Mouse (Mus musculus): ENCODE data around the gene Rnase1. TPM values are rescaled to one million over a fixed set of nuclear protein-coding genes. Genes with fewer than 3 reads are reported as not detected.
"Not testable (repeated sequence)": the region's sequence is repeated elsewhere in the genome, so short reads cannot be mapped to it uniquely, and the experiment has no call there.

Rnase1 gene
- polyA plus RNA-seq, 1 experiment from 2014 or later: 0.47 TPM

GRCm38 (mm10) chr14:51101284-51101683 is 45.3 kb downstream of the Rnase1 start:
- Histone ChIP-seq H3K36me3 (ENCODE audit: control insufficient read depth, insufficient read depth, low read length) (peaks cover 2% of the 10 kb centered on the region; the same call in 1 of the 2 replicates), H3K9ac (ENCODE audit: low read length) (no peak overlapping the region), H3K4me2 (ENCODE audit: low read length) (no peak overlapping the region), H3K4me3 (ENCODE audit: control insufficient read depth in 1 of 2, insufficient read depth in 1 of 2, low read depth in 1 of 2, low read length in 2 of 2) (no peak overlapping the region), H3K4me1 (ENCODE audit: control insufficient read depth in 2 of 2, insufficient read depth in 2 of 2, low read length in 2 of 2) (no peaks in the 10 kb centered on the region), H3K9me3 (ENCODE audit: control insufficient read depth, low read length) (no peaks in the 10 kb centered on the region), H3K27ac (replicated peaks in 1 of 2; ENCODE audit: control insufficient read depth in 1 of 2, insufficient read depth in 1 of 2, low read depth in 2 of 2, low read length in 2 of 2) (no peak overlapping the region), H3K27me3 (ENCODE audit: control insufficient read depth, insufficient read depth, low read length) (no peaks in the 10 kb centered on the region)
- WGBS: 60% methylated on average over 9 of the region's 9 CpGs
- ATAC-seq (ENCODE audit: insufficient number of reproducible peaks, insufficient read depth, low FRiP score, low read depth): no peak

DNA sequence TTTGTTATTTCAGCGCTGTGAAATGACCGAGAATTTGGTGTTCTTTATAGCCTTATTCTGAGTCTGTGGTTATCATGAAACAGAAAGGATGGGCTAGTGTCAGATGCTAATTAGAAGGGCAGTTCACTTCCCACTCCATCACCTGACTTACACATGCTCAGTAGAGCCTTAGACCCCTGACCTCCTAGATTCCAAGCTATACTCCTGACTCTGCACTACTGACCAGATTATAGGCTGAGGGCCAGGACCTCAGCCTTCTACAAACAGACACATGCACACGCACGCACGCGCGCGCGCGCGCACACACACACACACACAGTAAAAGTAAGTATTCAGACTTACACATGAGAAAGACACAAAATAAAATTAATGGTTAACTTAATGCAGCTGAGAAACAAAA is 47.7 kb downstream of the Rnase1 start:
- Histone ChIP-seq H3K9ac (ENCODE audit: low read length) (no peak overlapping the region), H3K27ac (replicated peaks in 1 of 2; ENCODE audit: control insufficient read depth in 1 of 2, insufficient read depth in 1 of 2, low read depth in 2 of 2, low read length in 2 of 2) (no peak overlapping the region), H3K4me2 (ENCODE audit: low read length) (no peak overlapping the region), H3K4me3 (ENCODE audit: control insufficient read depth in 1 of 2, insufficient read depth in 1 of 2, low read depth in 1 of 2, low read length in 2 of 2) (no peak overlapping the region), H3K36me3 (ENCODE audit: control insufficient read depth, insufficient read depth, low read length) (no peaks in the 10 kb centered on the region), H3K27me3 (ENCODE audit: control insufficient read depth, insufficient read depth, low read length) (no peaks in the 10 kb centered on the region), H3K9me3 (ENCODE audit: control insufficient read depth, low read length) (no peaks in the 10 kb centered on the region), H3K4me1 (ENCODE audit: control insufficient read depth in 2 of 2, insufficient read depth in 2 of 2, low read length in 2 of 2) (no peaks in the 10 kb centered on the region)
- ATAC-seq (ENCODE audit: insufficient number of reproducible peaks, insufficient read depth, low FRiP score, low read depth): no peak
- 91% methylated on average over 11 of the region's 11 CpGs for WGBS

DNA sequence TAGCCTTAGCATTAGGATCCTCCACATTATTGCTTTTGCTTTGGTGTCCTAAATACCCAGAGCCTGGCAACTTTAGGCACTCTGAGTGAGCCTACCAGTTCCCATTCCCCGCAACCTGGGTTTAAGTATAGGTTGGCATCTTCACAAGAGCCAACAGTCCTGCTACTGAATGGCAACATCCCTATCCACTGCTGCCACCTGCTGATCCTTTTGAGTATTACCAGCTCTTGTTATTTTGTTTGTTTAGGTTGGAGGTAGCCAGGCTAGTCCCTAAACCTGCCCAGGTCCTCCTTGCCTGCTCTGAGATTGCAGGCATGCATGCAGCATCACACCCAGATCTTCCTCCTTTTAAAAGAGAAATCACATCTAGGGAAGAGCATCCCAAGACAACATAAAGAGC is 48.3 kb downstream of the Rnase1 start:
- not testable (repeated sequence) for H3K9me3 ChIP-seq (ENCODE audit: control insufficient read depth, low read length); H3K4me1 ChIP-seq (ENCODE audit: control insufficient read depth in 2 of 2, insufficient read depth in 2 of 2, low read length in 2 of 2); H3K36me3 ChIP-seq (ENCODE audit: control insufficient read depth, insufficient read depth, low read length); H3K4me2 ChIP-seq (ENCODE audit: low read length); H3K9ac ChIP-seq (ENCODE audit: low read length); H3K27me3 ChIP-seq (ENCODE audit: control insufficient read depth, insufficient read depth, low read length); H3K27ac ChIP-seq (replicated peaks in 1 of 2; ENCODE audit: control insufficient read depth in 1 of 2, insufficient read depth in 1 of 2, low read depth in 2 of 2, low read length in 2 of 2); ATAC-seq (ENCODE audit: insufficient number of reproducible peaks, insufficient read depth, low FRiP score, low read depth); H3K4me3 ChIP-seq (ENCODE audit: control insufficient read depth in 1 of 2, insufficient read depth in 1 of 2, low read depth in 1 of 2, low read length in 2 of 2)
- WGBS: 32% methylated on average over 1 of the region's 1 CpGs

DNA sequence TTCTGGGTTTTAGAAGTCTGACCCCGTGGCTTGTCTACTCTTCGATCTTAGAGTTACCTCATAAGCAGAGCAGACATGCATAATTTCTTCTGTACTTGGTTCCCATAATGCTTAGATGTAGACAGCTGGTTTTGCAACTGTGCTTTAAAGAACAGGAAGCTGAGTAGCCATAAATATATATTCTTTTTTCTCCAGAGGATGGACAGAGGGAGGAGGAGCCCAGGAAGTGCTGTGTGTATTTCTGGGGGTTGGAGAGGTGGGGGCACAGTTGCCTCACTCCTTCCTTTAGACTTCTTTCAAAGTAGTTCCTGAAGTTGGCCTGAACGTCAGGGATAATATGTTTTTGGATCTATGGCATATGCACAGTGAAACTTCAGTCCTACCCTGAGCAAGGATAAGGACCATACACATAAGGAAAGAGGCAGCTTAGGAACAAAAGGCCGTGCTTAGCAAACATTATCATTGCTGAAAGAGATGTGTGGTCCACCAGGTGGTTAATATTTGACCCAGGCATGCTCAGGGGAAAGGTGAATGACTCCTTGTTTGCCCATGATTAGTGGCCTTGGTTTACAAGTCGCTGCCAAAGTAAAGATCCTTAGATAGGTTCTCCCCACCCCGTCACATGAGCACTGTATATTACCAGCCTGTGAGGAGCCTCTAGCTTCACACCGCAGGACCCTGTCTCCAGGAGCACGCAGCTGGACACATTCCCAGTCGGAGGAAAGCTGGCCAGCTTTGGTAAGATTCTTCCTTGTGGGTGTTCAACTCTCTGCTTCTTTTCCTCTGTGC is 50.7 kb downstream of the Rnase1 start:
- WGBS: 63% methylated on average over 9 of the region's 9 CpGs
- Histone ChIP-seq H3K4me1 (ENCODE audit: control insufficient read depth in 2 of 2, insufficient read depth in 2 of 2, low read length in 2 of 2) (peaks cover 5 to 10% of the 10 kb centered on the region in 2 experiments; a peak in 3 of 4 replicates), H3K36me3 (ENCODE audit: control insufficient read depth, insufficient read depth, low read length) (no peaks in the 10 kb centered on the region), H3K27me3 (ENCODE audit: control insufficient read depth, insufficient read depth, low read length) (no peaks in the 10 kb centered on the region), H3K9me3 (ENCODE audit: control insufficient read depth, low read length) (no peaks in the 10 kb centered on the region), H3K4me3 (ENCODE audit: control insufficient read depth in 1 of 2, insufficient read depth in 1 of 2, low read depth in 1 of 2, low read length in 2 of 2) (no peak overlapping the region), H3K9ac (ENCODE audit: low read length) (no peak overlapping the region), H3K27ac (replicated peaks in 1 of 2; ENCODE audit: control insufficient read depth in 1 of 2, insufficient read depth in 1 of 2, low read depth in 2 of 2, low read length in 2 of 2) (no peak overlapping the region), H3K4me2 (ENCODE audit: low read length) (no peak overlapping the region)
- ATAC-seq (ENCODE audit: insufficient number of reproducible peaks, insufficient read depth, low FRiP score, low read depth): no peak

Other genes starting within 250 kb of the Rnase1 start
- gene Klhl33, start 249.3 kb downstream of the Rnase1 start, polyA plus RNA-seq (2014; fragmentation: Nextera tagmentation; extraction: Ambion mirVana): 0.11 and 0.26 TPM in 2 replicates
- 118 and 134 TPM in 2 replicates for gene Osgep, start 221.9 kb downstream of the Rnase1 start, polyA plus RNA-seq (2014; fragmentation: Nextera tagmentation; extraction: Ambion mirVana)
- 127 and 132 TPM in 2 replicates for gene Apex1, start 221.8 kb downstream of the Rnase1 start, polyA plus RNA-seq (2014; fragmentation: Nextera tagmentation; extraction: Ambion mirVana)
- 24.0 and 35.1 TPM in 2 replicates for gene Pip4p1, start 215.9 kb downstream of the Rnase1 start, polyA plus RNA-seq (2014; fragmentation: Nextera tagmentation; extraction: Ambion mirVana)
- gene Pnp, start 215.7 kb downstream of the Rnase1 start, polyA plus RNA-seq (2014; fragmentation: Nextera tagmentation; extraction: Ambion mirVana): 30.5 and 32.2 TPM in 2 replicates
- not detected in 2 replicates for gene Gm49342, start 202.3 kb downstream of the Rnase1 start, polyA plus RNA-seq (2014; fragmentation: Nextera tagmentation; extraction: Ambion mirVana)
- gene Pnp2, start 190.8 kb downstream of the Rnase1 start, polyA plus RNA-seq (2014; fragmentation: Nextera tagmentation; extraction: Ambion mirVana): 0.36 and 0.59 TPM in 2 replicates
- 0.32 and 0.57 TPM in 2 replicates for gene Rnase10, start 139.0 kb downstream of the Rnase1 start, polyA plus RNA-seq (2014; fragmentation: Nextera tagmentation; extraction: Ambion mirVana)
- gene Rnase9, start 104.9 kb downstream of the Rnase1 start, polyA plus RNA-seq (2014; fragmentation: Nextera tagmentation; extraction: Ambion mirVana): not detected in 2 replicates
- not detected in 2 replicates for gene Rnase11, start 96.6 kb downstream of the Rnase1 start, polyA plus RNA-seq (2014; fragmentation: Nextera tagmentation; extraction: Ambion mirVana)
- gene Rnase12, start 89.1 kb downstream of the Rnase1 start, polyA plus RNA-seq (2014; fragmentation: Nextera tagmentation; extraction: Ambion mirVana): 0.82 TPM in 1 of 2 replicates, not detected in the other
- gene Olfr750, start 72.3 kb downstream of the Rnase1 start, polyA plus RNA-seq (2014; fragmentation: Nextera tagmentation; extraction: Ambion mirVana): not detected in 2 replicates
- 25.0 and 29.7 TPM in 2 replicates for gene Rnase4, start 55.7 kb downstream of the Rnase1 start, polyA plus RNA-seq (2014; fragmentation: Nextera tagmentation; extraction: Ambion mirVana)
- gene Ang, start 55.6 kb downstream of the Rnase1 start, polyA plus RNA-seq (2014; fragmentation: Nextera tagmentation; extraction: Ambion mirVana): 3.8 and 4.8 TPM in 2 replicates
- gene Eddm3b, start 32.4 kb downstream of the Rnase1 start, polyA plus RNA-seq (2014; fragmentation: Nextera tagmentation; extraction: Ambion mirVana): not detected in 2 replicates
- gene Rnase6, start 22.9 kb downstream of the Rnase1 start, polyA plus RNA-seq (2014; fragmentation: Nextera tagmentation; extraction: Ambion mirVana): 0.24 and 1.0 TPM in 2 replicates
- not detected in 2 replicates for gene Rnase2b, start 15.5 kb upstream of the Rnase1 start, polyA plus RNA-seq (2014; fragmentation: Nextera tagmentation; extraction: Ambion mirVana)
- gene Ang2, start 52.4 kb upstream of the Rnase1 start, polyA plus RNA-seq (2014; fragmentation: Nextera tagmentation; extraction: Ambion mirVana): not detected in 2 replicates
- gene Ear14, start 56.6 kb upstream of the Rnase1 start, polyA plus RNA-seq (2014; fragmentation: Nextera tagmentation; extraction: Ambion mirVana): not detected in 2 replicates
- not detected in 2 replicates for gene Rnase2a, start 109.3 kb upstream of the Rnase1 start, polyA plus RNA-seq (2014; fragmentation: Nextera tagmentation; extraction: Ambion mirVana)
- not detected in 2 replicates for gene Gm7247, start 215.0 kb upstream of the Rnase1 start, polyA plus RNA-seq (2014; fragmentation: Nextera tagmentation; extraction: Ambion mirVana)

Data from heart, embryonic 14.5 days (tissue).